7 mouse cellular contexts compared by ENCODE assay signal in genomic region chr14:8215208-8215778, GRCm38 (mm10). TPM values are rescaled to one million over a fixed set of nuclear protein-coding genes. Genes with fewer than 3 reads are reported as not detected.
A peak's percentile ranks its signal among the peaks of the same experiment; 100 is the strongest.
DNase-seq lines count a peak whose midpoint lies in the region; ATAC-seq and TF ChIP-seq lines count a peak whose summit lies in the region.

No protein-coding gene starts in this region.

- H3K9ac ChIP-seq in ES-Bruce4 (ENCODE audit: low read depth, poor library complexity, severe bottlenecking) = peak overlapping the region; percentile 92
- 0 out of 2 replicates have a peak overlapping the region, but pooled peaks have one; percentile 82 for H3K9ac ChIP-seq in embryonic facial prominence, embryonic 14.5 days (ENCODE audit: low read depth, low read length)
- no peak overlapping the region for H3K9ac ChIP-seq in midbrain, embryonic 11.5 days (ENCODE audit: low read length)

- no peaks in the 10 kb centered on the region for H3K9me3 ChIP-seq in ES-Bruce4 (replicated peaks; ENCODE audit: control insufficient read depth, insufficient read depth, low read length, poor library complexity, severe bottlenecking)
- no peaks in the 10 kb centered on the region for H3K9me3 ChIP-seq in embryonic facial prominence, embryonic 14.5 days (ENCODE audit: control insufficient read depth, low read length)
- no peaks in the 10 kb centered on the region for H3K9me3 ChIP-seq in midbrain, embryonic 11.5 days (ENCODE audit: control insufficient read depth, low read length)

- peak overlapping the region; percentile 58 for H3K4me3 ChIP-seq in ES-Bruce4 (ENCODE audit: low read depth, low read length)
- peak overlapping the region; percentile 68 for H3K4me3 ChIP-seq in embryonic facial prominence, embryonic 14.5 days (ENCODE audit: low read depth, low read length)
- 0 out of 2 replicates have a peak overlapping the region, but pooled peaks have one; percentile 6 for H3K4me3 ChIP-seq in midbrain, embryonic 11.5 days (ENCODE audit: low read depth, low read length)

- H3K27ac ChIP-seq in ES-Bruce4 (ENCODE audit: insufficient read depth, low read length) = no peak overlapping the region
- H3K27ac ChIP-seq in embryonic facial prominence, embryonic 14.5 days (replicated peaks; ENCODE audit: low read depth, low read length) = no peak overlapping the region
- H3K27ac ChIP-seq in midbrain, embryonic 11.5 days (ENCODE audit: low read depth, low read length) = no peak overlapping the region

- no peaks in the 10 kb centered on the region for H3K36me3 ChIP-seq in ES-Bruce4 (ENCODE audit: control insufficient read depth, insufficient read depth, low read length, poor library complexity, severe bottlenecking)
- no peaks in the 10 kb centered on the region for H3K36me3 ChIP-seq in embryonic facial prominence, embryonic 14.5 days (ENCODE audit: control insufficient read depth, insufficient read depth, low read length)
- no peaks in the 10 kb centered on the region for H3K36me3 ChIP-seq in midbrain, embryonic 11.5 days (ENCODE audit: control insufficient read depth, insufficient read depth, low read length)

- no peak for TF ChIP-seq EP300 in ES-Bruce4 (IDR thresholded peaks at IDR 0.05; ENCODE audit: insufficient read depth, low read depth, low read length)

- peak; percentile 51 for DNase-seq in 3134 (ENCODE audit: extremely low read depth, insufficient read length, low spot score)
- no peak for DNase-seq in embryonic facial prominence, embryonic 14.5 days (ENCODE audit: low spot score)
- DNase-seq in kidney, adult 8-10 months = peak; percentile 19 to 33
- DNase-seq in midbrain, embryonic 11.5 days (ENCODE audit: low spot score, missing footprints) = peak; percentile 88
- DNase-seq in adrenal gland, postnatal 25 days = no peak
- DNase-seq in right cerebral cortex, postnatal 4 days = no peak

- WGBS in embryonic facial prominence, embryonic 14.5 days = 20% methylated on average over 21 of the region's 21 CpGs
- WGBS in midbrain, embryonic 11.5 days = 17% methylated on average over 21 of the region's 21 CpGs

- no peak for TF ChIP-seq POLR2A in ES-Bruce4 (IDR thresholded peaks at IDR 0.05; ENCODE audit: insufficient read depth, low read length)

- peaks cover 1% of the 10 kb centered on the region for H3K4me1 ChIP-seq in ES-Bruce4 (ENCODE audit: control insufficient read depth, insufficient read depth, low read length)
- H3K4me1 ChIP-seq in embryonic facial prominence, embryonic 14.5 days (ENCODE audit: control insufficient read depth, insufficient read depth, low read length) = peaks cover 21% of the 10 kb centered on the region
- peaks cover 14% of the 10 kb centered on the region for H3K4me1 ChIP-seq in midbrain, embryonic 11.5 days (ENCODE audit: control insufficient read depth, insufficient read depth, low read length)

- ATAC-seq in embryonic facial prominence, embryonic 14.5 days (ENCODE audit: low read depth) = no peak
- no peak for ATAC-seq in midbrain, embryonic 11.5 days (ENCODE audit: low FRiP score)

- H3K4me2 ChIP-seq in embryonic facial prominence, embryonic 14.5 days (ENCODE audit: low read depth, low read length) = peak overlapping the region; percentile 94
- H3K4me2 ChIP-seq in midbrain, embryonic 11.5 days = peak overlapping the region; percentile 79; the same call in 1 of the 2 replicates

- no peaks in the 10 kb centered on the region for H3K27me3 ChIP-seq in ES-Bruce4 (ENCODE audit: control insufficient read depth, insufficient read depth, low read length, poor library complexity, severe bottlenecking)
- no peaks in the 10 kb centered on the region for H3K27me3 ChIP-seq in embryonic facial prominence, embryonic 14.5 days (replicated peaks; ENCODE audit: control insufficient read depth, insufficient read depth, low read length)
- H3K27me3 ChIP-seq in midbrain, embryonic 11.5 days (ENCODE audit: control insufficient read depth, insufficient read depth, low read length) = peaks cover 22% of the 10 kb centered on the region

- no peak for TF ChIP-seq CTCF in ES-Bruce4 (IDR thresholded peaks at IDR 0.05; ENCODE audit: low read depth, low read length)

RNA-seq across cellular contexts. Expression of gene Kctd6, which starts 1.4 kb away (rescaled TPM):
- polyA plus RNA-seq in ES-Bruce4 (2011; ENCODE audit: insufficient read depth, insufficient read length, low read depth, missing spikeins) = 35.6 and 36.7 TPM in 2 replicates
- polyA plus RNA-seq in embryonic facial prominence, embryonic 14.5 days (2014; fragmentation: Nextera tagmentation; extraction: Ambion mirVana) = 12.2 and 12.8 TPM in 2 replicates
- polyA plus RNA-seq in midbrain, embryonic 11.5 days (2014; fragmentation: Nextera tagmentation; extraction: Ambion mirVana) = 8.2 and 10.8 TPM in 2 replicates
- 12.9 and 13.7 TPM in 2 replicates for total RNA-seq in adrenal gland, postnatal 25 days (2021)

RNA-seq across cellular contexts. Expression of gene Pdhb, which starts 42.5 kb away (rescaled TPM):
- polyA plus RNA-seq in ES-Bruce4 (2011; ENCODE audit: insufficient read depth, insufficient read length, low read depth, missing spikeins) = 167 and 168 TPM in 2 replicates
- polyA plus RNA-seq in embryonic facial prominence, embryonic 14.5 days (2014; fragmentation: Nextera tagmentation; extraction: Ambion mirVana) = 202 and 215 TPM in 2 replicates
- polyA plus RNA-seq in midbrain, embryonic 11.5 days (2014; fragmentation: Nextera tagmentation; extraction: Ambion mirVana) = 215 and 238 TPM in 2 replicates
- 313 and 323 TPM in 2 replicates for total RNA-seq in adrenal gland, postnatal 25 days (2021)

RNA-seq across cellular contexts. Expression of gene Acox2, which starts 43.9 kb away (rescaled TPM):
- not detected in 2 replicates for polyA plus RNA-seq in ES-Bruce4 (2011; ENCODE audit: insufficient read depth, insufficient read length, low read depth, missing spikeins)
- 0.51 and 1.5 TPM in 2 replicates for polyA plus RNA-seq in embryonic facial prominence, embryonic 14.5 days (2014; fragmentation: Nextera tagmentation; extraction: Ambion mirVana)
- not detected in 2 replicates for polyA plus RNA-seq in midbrain, embryonic 11.5 days (2014; fragmentation: Nextera tagmentation; extraction: Ambion mirVana)
- 0.43 and 1.5 TPM in 2 replicates for total RNA-seq in adrenal gland, postnatal 25 days (2021)

Comparison
In these comparisons a context has a peak if more than half of its experiments do, and no peak if none do; other contexts are left out.
1. DNase-seq: peak in 3134 (single experiment), kidney, adult 8-10 months (2 of 2) and midbrain, embryonic 11.5 days (single experiment); none in embryonic facial prominence, embryonic 14.5 days (single experiment), adrenal gland, postnatal 25 days (single experiment) and right cerebral cortex, postnatal 4 days (single experiment).
2. H3K4me3 ChIP-seq: peak in every context shown above with its lines; median percentile 68 in embryonic facial prominence, embryonic 14.5 days; 58 in ES-Bruce4; 6 in midbrain, embryonic 11.5 days.